Mouse (Mus musculus) small intestine, adult 2 months (tissue): ENCODE measurements around the gene Cyp2d9. TPM values are rescaled to one million over a fixed set of nuclear protein-coding genes. Genes with fewer than 3 reads are reported as not detected.

Experiments used
- polyA plus RNA-seq: library from polyadenylated mRNA; depleted of rRNA; stranded (reverse); fragments of >200 nt; gene quantifications from 2 replicates; pipeline ENCODE4 v1.2.3, GENCODE M21; 2012; rRNA removed

Gene Cyp2d9
- polyA plus RNA-seq, 1 experiment: not detected

Other genes with a start within 250 kb of the Cyp2d9 start
- 0.38 and 2.6 TPM in 2 replicates for gene Shisa8, start 220.6 kb upstream of the Cyp2d9 start, polyA plus RNA-seq
- 6.3 and 14.1 TPM in 2 replicates for gene Tnfrsf13c, start 209.1 kb upstream of the Cyp2d9 start, polyA plus RNA-seq
- 5.8 and 16.4 TPM in 2 replicates for gene Cenpm, start 188.7 kb upstream of the Cyp2d9 start, polyA plus RNA-seq
- 0.19 and 0.37 TPM in 2 replicates for gene 1500009C09Rik, start 181.0 kb upstream of the Cyp2d9 start, polyA plus RNA-seq
- gene Sept3, start 158.5 kb upstream of the Cyp2d9 start, polyA plus RNA-seq: 0.24 and 0.52 TPM in 2 replicates
- not detected in 2 replicates for gene Wbp2nl, start 134.5 kb upstream of the Cyp2d9 start, polyA plus RNA-seq
- 83.2 and 196 TPM in 2 replicates for gene Naga, start 94.5 kb upstream of the Cyp2d9 start, polyA plus RNA-seq
- 0.42 and 0.56 TPM in 2 replicates for gene Pheta2, start 94.5 kb upstream of the Cyp2d9 start, polyA plus RNA-seq
- gene Smdt1, start 94.5 kb upstream of the Cyp2d9 start, polyA plus RNA-seq: 200 and 394 TPM in 2 replicates
- gene Ndufa6, start 79.1 kb upstream of the Cyp2d9 start, polyA plus RNA-seq: 410 and 669 TPM in 2 replicates
- 18.5 and 67.5 TPM in 2 replicates for gene Cyp2d22, start 53.2 kb upstream of the Cyp2d9 start, polyA plus RNA-seq
- gene Cyp2d11, start 39.4 kb upstream of the Cyp2d9 start, polyA plus RNA-seq: not detected in 2 replicates
- 0.16 and 0.77 TPM in 2 replicates for gene Cyp2d10, start 26.2 kb upstream of the Cyp2d9 start, polyA plus RNA-seq
- not detected in 2 replicates for gene Cyp2d12, start 121.6 kb downstream of the Cyp2d9 start, polyA plus RNA-seq
- not detected in 2 replicates for gene Cyp2d34, start 187.5 kb downstream of the Cyp2d9 start, polyA plus RNA-seq